Mouse (Mus musculus) common myeloid progenitor, adult 5-6 weeks (primary cell): ENCODE measurements at regions not wholly inside any gene's neighbourhood (a gene's known extent, or its start where the extent isn't known, plus 50 kb on each side); places are given as distances from the start of the nearest gene placed in this dataset.

Experiments used
- ATAC-seq: replicated peaks from 2 replicates; pipeline ENCODE4 v1.8.0; 2016; ENCODE audit warnings: low read depth, mild to moderate bottlenecking, moderate TSS enrichment, inconsistent platforms; ENCODE audit not compliant: poor library complexity, severe bottlenecking

DNA sequence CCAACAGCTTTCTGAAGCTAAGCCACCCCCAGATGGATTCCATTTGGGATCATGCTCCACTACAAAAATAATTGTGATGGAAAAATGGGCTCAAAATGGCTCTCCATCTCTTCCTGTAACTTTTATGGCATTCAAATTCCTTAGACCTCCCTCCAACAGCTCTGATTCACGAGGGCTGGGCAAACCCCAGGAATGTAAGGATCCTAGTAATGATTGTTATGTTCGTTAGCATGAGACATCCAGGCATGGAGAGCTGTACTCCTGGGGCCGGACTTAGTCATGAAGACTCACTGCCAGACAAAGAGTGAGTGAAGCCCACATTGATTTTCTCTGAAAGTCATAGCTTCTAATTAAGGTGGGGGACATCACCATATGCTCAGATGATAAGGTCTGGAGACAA, 258.3 kb downstream of the Gm826 start:
- ATAC-seq: no peak

DNA sequence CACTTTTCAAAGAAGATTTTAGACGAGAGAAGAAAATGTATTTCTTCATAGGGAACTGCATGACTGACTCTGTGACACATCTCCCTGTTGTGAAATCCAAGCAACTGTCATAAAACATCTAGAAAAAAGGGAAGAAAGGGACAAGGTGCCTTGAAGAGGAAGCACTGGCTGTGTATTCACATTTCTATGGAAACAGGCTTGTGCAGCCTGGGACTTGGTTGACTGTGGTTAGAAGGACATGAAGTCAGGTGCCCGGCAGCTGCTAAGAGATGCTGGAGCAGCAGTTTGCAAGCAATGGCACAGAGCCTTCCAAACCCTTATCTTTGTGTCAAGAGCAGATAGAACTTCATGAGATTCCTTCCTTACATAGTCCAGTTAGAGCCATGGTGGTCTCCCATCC, 263.5 kb downstream of the Gm826 start:
- ATAC-seq: peak; percentile 90

DNA sequence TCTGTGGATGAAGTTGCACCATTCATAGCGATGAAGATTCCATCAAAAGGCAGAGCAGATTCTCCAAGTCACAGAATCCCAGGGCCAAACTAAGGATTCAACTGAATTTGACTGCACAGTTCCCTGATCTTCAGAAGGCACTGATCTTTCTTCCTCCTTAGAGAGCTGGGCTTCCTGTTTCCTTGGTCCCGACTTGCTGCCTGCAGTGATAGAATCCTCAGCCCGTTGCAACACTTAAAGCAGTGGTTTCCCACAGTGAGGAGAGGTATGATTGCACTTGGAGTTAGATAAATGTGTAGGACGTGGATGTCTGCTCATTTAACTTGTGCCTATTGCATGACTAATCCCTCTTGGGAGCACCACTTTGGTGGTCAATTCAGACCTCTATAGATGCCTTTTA, 265.2 kb downstream of the Gm826 start:
- 0 out of 2 replicates have a peak, but pooled peaks have one; percentile 36 for ATAC-seq

DNA sequence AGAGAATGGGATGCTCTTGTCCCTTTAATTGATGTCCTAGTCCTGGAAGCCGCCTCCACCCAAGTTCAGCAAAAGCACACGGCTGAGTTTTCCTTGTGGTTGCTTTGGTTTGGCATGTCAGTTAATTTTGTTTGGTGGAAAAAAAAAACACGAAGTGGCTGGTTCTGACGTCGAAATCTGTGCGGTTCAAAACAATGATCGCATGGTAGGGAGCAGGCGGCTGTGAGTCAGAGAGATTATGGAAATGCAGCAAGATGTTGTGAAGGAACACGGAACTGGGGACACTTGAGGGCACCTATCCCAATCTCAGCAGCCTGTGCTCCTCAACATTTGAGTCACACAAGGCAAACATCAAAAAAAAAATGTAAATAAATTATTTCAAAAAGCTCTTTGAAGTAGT, 266.1 kb downstream of the Gm826 start:
- no peak for ATAC-seq

DNA sequence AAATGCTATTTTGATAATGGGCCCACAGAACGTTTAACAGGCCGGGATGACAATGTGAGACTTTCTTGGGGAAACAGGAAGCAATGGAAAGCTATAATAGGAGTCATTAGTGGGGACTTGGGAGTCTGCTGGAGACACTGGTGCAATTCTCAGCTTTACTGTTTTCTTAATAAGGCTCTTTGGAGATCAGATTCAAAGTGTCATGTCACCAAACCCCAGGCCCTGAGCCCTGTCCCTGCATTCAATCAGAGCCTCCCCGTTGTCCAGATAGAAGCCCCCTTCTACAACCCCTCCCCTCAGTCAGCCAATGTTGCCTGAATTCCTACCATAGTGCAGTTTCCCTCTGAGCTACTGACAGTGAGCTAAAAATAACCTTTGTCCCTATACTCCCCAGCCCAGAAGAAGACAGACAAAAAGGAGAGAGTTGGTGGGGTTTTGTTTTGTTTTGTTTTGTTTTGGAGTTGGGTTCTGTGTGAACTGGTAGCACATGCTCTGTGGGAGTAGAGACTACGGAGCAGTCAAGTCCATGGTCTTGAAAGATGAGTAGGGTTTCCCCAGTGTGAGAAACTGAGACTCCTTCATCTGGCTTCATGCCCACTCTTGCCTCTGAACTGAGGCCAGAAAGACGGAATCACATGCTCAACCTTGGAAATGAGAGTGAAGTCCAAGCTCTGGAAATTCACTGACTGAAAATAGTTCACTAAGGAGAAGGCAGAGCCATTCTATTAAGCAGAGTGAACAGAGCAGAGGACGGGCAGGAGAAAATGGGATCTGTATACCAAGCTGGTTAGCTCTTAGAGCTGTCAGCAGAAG, 267.3 kb downstream of the Gm826 start:
- ATAC-seq: no peak

DNA sequence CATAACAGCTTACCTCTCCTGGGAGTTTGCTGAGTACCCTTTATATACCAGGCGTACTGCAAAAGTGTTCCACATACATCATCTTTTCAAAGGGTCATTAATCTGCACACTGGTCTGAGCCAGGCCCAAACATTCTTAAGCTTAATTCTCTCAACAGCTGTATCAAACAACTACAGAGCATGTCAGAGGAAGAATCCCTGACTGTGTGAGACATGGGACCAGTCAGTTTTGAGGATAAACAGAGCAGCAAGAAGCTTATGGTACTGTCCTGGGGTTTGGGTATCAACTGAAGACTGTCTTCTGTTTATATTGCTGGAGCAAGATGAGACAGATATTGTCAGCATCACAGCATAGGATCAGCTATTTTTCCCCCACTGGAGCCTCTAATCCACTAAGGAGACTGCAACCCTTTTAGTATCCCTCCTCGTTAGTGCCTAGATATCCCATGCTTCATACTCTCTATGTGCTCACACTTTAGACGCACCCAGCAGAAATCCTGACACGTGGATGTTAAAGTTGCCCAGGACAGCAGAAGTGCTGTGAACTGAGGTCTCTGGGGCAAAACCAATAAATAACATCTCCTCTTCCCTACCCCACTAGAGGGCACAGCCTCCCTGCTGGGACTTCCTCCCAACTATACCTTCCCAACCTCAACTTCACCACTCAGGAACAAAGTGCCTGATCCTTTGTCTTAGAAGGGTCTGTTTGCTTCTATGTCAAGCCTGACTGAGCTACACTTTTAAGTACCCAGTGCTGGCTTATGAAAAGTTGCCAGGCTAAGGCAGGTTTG, 271.6 kb downstream of the Gm826 start:
- ATAC-seq: no peak

DNA sequence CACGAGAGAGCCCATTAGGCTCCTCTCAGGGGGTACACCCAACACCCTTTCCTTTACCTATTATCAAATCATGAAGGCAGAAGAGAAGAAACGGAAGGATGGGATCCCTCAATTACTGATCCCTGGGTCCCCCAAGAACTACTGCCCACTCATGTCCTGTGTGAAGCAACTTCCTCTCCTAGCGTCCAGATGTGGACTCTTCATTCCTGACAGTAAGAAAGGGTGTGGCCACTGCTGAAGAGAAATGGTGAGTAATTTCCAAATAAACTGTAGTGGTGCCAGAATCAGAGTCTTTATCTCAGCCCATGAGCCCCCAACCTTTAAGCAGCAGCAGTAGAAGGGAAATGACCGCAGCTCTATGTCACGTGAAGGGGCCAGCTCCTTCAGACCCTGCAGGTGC, 273.9 kb downstream of the Gm826 start:
- 0 out of 2 replicates have a peak, but pooled peaks have one; percentile 32 for ATAC-seq

DNA sequence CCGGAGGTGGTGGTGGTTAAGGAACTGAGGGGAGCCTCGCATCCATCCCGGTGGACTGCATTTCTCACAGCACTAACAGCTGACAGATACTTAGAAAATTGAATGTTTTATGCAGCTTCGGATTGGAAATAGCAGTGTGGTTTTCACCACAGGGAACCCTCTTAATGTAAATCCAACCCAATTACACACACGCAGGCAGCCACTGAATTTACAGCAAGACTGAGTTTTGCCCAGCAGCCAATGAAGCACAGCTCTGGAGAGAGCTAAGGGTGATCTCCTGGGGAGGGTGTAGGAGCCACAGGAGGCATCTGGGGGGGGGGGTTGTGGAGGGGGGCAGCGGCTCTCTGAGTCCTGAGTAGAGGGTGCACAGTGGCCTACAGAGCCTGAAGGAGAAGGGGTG, 276.8 kb downstream of the Gm826 start:
- no peak for ATAC-seq

DNA sequence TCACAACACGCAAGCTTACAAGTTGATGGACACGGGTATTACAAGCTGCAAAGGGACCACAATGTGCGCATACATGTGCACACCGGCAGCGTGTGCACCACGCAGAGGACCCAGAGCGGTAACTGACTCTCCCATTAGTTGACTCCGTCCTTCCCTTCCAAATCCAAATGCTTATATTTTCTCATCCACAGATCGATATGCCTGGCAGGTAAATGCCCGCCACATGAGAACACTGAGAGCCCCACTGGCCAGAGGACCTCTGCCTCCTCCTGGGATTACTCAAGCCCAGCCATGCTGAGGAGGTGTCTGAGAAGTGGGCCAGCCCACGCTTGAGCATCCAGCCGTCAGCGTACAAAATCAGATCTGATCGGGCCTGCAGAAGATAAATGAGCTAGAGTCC, 279.6 kb downstream of the Gm826 start:
- no peak for ATAC-seq

DNA sequence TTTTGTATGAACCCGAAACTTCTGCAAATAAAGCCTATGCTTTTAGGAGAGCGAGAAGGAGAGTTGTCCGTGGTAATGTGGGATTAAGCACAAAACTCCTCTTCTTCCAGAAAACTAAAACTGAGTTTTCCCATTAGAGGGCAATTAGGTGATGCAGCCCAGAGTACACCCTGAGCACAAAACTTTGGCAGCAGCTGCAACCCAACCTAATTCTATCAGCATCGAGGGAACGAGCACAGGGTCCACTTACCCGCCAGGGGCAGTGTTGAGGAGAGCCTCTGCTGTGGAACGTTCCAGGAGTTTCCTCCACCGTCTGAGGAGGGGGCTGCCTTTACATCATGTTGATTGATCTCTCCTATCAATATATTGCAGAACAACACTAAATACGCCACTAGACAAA, 285.7 kb downstream of the Gm826 start:
- ATAC-seq: no peak

DNA sequence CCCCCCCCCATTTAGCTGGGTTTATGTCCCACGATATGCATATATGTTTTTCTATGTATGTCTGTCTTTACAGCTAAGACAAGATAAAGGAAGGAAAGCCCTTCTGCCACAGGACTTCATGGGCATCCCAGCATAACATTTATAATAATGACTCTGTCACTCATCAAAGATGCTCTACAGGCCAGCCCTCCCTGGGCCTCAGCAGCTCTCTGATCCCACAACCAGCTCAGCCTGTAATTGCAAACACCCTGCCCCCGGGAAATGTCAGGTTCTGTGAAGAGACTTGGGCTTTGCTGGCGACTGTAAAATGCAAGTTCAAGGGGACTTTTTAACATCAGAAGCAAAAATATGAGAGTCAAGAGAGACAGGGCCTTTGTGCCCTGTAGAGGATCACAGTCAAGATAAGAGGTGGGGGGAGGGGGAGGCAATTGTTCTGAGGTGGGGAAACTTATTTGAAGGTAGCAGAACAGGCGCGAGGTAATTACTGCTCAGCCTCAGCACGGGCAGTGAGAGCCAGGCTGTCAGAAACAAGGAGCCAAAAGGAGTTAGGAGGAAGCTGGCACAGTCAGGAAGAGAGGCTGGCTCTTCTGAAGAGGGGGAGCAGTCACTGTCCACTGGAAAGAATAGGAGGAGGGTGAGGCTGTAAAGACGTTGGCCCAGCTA, 286.9 kb downstream of the Gm826 start:
- ATAC-seq: no peak

DNA sequence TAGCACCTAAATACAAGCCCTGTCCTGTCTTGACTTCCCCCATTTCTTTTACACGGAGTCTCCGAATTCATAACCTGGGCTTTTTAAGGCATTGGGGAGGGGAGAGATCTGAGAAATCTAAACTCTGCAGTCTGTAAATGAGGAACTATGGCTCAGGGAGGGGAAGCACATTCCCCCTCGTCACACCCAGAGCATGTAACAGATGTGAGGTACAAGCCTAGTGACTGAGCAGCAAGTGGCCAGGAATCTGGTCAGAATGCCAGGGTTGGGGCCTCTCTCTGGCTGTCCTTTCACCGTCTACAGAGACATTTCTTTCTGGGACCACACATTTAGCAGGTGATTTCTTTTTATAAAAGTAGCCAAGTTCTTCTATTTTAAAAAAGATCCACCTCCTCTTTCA, 289.4 kb downstream of the Gm826 start:
- ATAC-seq: no peak

DNA sequence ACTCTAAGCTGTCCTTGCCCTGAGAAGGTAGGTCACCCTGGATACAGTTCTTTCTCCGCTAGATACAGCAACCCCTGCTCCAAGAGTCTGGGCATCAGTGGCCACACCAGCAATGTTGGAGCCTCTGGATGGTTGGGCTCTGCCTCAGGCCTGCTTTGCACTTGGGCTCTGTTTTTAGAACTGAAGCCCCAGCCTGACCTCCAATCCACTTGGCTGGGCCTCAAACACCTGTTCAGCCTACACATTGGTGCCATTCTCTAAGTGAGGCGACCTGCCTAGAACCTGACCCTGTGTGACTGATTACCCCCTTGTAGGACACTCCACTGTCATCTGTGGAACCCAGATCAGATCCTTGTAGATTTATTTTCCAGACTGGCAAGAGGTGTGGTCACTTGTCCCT, 289.8 kb downstream of the Gm826 start:
- ATAC-seq: no peak

DNA sequence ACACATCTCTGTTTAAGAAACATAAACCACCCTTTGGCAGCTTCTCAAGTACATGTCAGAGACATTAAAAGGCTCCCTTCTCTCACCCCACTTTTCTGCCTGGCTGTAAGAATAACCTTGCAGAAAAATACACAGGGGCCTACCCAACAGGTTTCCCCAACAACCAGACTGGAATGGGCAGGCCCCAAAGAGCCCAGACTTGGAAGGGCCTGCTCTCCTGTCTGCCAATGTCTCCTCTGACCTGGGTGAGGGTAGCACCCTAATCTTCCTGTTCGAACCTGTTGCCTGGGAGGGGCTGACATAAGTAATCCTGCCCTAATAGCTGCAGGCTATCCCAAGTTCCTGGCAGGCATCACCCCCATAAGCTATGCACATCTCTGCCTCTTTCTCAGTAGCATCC, 304.5 kb downstream of the Gm826 start:
- no peak for ATAC-seq

DNA sequence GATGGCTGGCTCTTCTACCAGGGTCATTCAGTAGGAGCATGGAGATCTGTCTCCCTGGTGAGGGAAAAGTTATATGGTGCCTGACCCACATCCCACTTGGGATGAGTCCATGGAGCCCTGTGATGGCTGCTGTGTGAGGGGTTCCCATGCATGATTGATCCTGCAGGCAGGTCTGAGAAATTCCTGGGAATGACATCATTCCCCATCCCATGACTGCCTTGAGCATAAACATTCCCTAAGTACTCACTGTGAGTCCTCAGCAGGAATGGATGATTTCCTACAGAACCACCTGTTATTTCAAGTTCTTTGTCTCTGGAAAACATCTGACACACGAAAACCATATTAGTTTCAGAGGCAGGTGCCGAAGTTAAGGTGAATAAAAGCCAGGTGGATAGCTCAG, 305.5 kb downstream of the Gm826 start:
- ATAC-seq: no peak

DNA sequence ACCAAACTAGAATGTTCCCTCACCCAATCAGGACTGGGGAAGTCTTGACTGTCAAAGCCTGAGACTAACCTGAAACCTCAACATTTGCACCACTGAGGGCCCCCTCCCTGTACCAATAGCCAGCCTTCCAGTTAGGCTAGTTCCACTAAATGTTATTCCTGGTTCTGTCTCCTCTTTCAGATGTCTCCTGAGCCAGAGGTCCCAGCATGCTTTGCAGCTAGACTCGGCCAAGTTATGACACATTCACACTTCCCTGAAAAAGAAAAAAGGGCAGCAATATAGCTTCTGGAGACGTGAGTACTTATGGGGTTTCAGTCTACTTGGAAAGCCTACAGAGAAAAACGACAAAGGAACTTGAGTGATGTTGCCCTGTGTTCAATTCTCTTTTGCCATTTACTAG, 308.1 kb downstream of the Gm826 start:
- ATAC-seq: no peak

DNA sequence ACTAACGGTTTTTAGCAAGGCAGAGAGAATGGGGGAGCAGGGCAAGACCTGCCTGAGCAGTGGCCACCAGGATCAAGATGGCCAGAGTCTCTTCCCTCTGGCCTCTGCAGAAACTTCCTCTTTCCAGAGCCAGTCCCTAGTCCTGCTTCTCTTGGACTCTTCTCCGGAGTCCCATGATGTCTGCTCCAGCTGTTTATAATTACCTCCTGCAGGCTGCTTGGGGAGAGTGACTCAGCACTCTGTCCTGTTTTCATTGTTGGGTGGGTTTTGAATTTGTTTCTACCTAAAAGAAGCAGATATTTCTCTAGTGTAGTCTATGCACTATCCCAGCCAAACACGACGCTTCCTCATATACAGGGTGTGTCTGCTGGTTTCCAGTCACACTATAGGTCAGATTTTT, 312.4 kb downstream of the Gm826 start:
- no peak for ATAC-seq

DNA sequence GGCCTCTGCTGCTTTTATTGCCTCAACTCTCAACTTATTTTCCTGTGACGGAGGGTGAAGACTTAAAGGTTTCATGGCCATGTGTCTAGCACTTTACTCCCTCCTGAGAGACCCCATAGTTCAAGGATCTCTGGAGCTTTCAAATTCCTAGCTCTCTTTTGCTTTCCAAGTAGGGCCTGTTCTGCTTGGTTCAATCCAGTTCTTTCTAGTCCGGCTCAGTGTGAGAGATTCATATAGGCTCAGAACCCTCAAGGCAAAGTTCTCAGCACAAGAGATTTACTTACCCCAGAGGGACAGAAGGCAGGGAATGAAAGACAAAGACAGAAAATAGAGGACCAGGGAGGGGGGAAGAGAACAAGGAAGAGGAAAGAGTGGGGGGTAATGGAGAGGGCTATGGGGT, 313.1 kb downstream of the Gm826 start:
- ATAC-seq: no peak

DNA sequence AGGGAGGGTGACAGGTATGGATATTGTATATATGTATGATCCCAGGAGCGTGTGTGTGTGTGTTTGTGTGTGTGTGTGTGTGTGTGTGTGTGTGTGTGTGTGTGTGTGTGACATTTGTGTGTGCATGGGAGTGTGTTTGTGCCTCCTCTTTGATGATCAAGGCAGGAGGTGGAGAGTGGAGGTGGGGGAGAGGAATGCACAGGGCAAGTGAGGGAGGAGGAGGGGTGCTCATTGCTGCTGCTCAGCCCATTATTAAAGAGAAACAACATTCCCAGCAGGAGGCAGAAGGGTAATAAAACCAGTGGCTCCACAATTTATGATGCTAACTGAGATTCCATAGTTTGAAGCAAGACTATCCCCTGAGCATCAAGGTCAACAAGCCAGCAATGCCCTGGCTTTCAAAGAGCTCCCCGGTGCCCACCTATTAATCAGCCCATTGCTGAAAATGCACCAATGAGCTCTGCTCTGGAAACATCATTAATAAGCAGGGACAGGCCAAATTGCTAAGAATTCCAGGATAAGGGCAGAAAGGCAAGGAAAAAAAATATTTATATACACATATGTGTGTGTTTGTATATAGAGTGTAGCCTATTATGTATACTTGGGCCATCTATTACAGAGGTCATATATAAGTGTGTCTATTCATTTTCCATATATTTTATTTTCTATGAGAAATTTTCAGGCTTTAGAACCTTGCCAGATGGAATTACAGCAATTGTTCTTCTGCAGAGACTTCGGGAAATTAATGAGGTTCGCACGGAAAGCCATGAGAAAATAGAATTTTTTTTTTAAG, 316.7 kb downstream of the Gm826 start:
- no peak for ATAC-seq

DNA sequence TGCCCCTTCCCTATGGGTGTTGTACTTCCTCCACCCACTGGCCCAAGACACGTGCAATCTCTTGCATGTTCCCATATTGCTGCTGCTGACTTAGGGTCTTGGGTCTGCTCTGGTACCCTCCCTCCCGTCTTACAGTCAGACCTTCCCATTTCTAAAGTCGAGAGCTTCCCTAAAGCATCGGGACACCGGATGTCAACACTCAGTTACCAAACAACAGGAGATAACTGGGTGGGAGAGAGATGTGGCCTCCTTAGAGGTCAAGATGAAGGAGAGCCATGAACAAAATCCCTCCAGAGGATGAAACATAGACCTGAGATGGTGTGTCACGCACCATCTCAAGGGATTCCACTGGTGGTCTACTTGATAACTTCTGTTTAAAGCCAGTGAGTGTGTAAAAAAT, 322.5 kb downstream of the Gm826 start:
- ATAC-seq: no peak
